Mouse (Mus musculus) common myeloid progenitor, adult 5-6 weeks (primary cell): ENCODE measurements around the gene Gm28041. TPM values are rescaled to one million over a fixed set of nuclear protein-coding genes. Genes with fewer than 3 reads are reported as not detected.
"Not testable (repeated sequence)": the region's sequence is repeated elsewhere in the genome, so short reads cannot be mapped to it uniquely, and the experiment has no call there.

Experiments
- ATAC-seq: replicated peaks from 2 replicates; pipeline ENCODE4 v1.8.0; 2016; ENCODE audit warnings: low read depth, mild to moderate bottlenecking, moderate TSS enrichment, inconsistent platforms; ENCODE audit not compliant: poor library complexity, severe bottlenecking
- total RNA-seq: library from RNA; stranded (forward); fragments of 200-1000, 187-1606 nt; gene quantifications from 2 replicates; pipeline ENCODE4 v1.2.3, GENCODE M21; 2017

The Gm28041 gene
- 4.4 TPM in 1 of 2 replicates, not detected in the other for total RNA-seq

DNA sequence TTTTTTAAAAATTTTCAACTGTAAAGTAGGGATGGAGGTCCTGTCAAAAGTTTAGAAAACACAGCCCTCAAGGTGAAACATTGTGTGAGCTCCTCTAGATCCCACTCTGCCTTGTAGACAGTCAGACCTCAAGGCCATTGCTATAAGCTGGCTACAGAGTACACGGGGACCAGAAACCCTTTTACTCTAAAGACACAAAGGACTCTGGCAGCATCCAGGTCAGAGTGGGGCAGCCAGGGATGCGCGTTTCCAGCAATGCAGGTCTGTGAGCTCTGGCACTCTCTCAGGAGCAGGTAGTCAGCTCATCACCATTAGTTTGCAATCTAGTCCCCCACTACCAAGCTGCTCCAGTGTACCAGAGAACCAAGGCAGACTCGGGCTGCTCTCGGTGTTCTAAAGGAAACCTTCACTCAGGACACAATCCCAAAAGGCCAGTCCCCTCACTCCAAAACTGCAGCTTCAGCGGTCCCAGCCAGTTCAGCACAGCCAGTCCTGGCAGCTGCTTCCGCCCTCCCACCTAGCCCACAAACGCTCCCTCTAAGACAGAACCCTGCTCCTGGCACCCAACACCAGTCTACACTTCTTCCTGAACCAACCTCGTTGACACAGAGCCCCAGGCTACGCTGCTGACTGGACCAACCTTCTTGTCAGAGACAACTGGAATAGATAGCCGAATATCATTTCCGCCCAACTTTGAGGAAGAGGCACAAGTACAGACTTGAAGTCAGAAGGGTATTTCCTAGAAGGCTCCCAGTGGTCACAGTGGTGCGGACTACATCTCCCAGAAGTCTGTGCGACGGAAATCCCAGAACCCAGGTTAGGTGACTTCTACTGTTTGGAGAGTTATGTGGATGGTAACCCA, at the start of gene Gm28041, which contains the start of gene Zfp456:
Gene Gm28041, minus strand, starts transcription at position 684 of the 862 bp plus-strand sequence.
Gene Zfp456, minus strand, starts transcription at position 761 of the 862 bp plus-strand sequence.
- ATAC-seq = peak; percentile 96

DNA sequence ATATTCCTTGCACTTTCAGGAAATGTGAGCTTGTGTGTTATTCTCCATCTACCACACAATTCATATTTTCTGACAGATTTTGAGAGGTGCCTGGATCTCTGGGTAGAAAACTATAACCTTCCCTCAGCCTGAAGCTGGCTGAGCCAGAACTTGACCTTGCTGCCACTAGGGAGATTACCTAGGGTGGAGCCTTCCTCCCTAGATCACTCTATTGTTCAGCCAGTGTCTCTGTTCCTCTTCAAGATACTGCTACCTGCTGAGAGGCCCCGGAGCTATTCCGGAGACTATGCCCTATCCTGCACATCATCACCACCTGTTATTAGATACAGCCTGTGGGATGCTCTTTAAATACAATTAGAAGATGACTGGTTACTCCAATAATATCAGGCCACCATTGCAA, 47.0 kb upstream of the Gm28041 start:
- ATAC-seq = not testable (repeated sequence)

DNA sequence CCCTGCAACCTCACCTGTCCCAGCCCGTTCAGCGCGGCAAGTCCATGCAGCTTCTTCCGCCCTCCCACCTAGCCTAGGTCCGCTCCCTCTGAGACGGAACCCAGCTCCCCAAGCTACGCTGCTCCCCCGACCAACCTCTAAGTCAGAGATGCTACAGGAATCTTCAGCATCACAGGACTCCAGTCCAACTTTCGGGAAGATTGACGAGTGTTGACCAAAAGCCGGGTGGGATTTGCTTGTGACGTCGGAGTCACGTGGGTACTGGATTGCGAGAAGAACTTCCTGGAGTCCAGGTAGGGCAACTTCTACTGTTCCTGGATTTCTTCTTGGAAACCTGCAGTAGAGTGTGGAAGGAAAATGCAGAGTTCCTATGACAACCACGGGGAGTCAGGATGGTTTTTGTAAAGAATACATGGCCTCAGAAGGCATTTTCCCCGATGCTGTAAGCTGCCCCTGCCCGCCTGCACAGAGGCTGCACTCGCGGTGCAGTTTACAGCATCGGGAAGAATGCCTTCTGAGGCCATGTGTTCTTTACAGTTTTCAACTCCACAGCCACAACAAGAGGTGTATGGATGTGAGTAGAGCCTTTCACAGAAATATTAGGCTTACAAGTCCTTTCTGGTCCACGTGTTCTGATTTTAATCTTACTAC, 45.8 kb upstream of the Gm28041 start, which contains the start of gene Zfp459:
Gene Zfp459, minus strand, starts transcription at position 212 of the 651 bp plus-strand sequence.
- ATAC-seq = peak; percentile 75

DNA sequence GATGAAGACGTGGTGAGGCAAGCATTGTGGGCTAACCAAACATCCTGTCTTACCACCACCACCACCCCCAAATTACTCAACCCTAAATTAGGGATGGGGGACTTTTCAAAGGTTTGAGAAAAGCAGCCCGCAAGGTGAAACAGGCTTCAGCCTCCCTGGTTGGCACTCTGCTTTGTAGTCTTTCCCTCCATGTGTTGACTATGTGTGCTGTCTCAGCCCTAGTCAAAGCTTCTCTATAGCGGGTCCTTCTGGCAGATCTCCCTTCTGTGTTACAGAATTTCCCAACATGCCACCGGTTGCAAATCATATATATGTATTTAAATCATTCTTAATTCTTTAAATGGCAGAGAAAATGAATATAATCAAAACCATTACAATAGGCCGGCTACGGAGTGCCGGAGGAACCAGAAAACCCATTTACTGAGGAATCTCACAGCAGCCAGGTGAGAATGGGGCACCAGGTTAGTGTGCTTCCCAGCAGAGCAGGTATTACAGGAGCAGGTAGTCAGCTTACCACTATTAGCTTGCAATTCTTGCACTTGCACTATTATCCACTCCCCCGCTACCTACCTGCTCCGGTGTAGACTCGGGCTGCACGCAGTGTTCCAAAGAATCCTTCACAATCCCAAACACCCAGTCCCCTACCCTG, 45.1 kb upstream of the Gm28041 start:
- ATAC-seq = 0 out of 2 replicates have a peak, but pooled peaks have one; percentile 2

DNA sequence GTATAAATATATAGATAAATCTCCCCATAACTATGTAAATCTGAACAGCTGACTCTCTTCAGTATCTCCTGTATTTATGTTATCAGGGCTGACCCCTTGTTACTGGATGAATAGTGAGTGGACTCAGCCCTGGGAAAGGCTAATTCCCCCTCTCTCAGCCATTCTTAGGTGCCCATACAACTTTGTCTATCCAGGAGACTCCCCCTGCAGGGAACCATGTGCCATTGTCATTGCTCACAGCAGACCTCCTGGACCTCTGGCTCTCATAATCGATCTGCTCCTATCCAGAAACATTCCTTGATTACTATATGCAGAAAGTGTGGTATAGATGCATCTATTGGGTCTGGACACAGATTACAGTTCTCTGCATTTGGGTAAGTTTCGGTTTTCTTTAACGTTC, 41.3 kb upstream of the Gm28041 start:
- 0 out of 2 replicates have a peak, but pooled peaks have one; percentile 28 for ATAC-seq

DNA sequence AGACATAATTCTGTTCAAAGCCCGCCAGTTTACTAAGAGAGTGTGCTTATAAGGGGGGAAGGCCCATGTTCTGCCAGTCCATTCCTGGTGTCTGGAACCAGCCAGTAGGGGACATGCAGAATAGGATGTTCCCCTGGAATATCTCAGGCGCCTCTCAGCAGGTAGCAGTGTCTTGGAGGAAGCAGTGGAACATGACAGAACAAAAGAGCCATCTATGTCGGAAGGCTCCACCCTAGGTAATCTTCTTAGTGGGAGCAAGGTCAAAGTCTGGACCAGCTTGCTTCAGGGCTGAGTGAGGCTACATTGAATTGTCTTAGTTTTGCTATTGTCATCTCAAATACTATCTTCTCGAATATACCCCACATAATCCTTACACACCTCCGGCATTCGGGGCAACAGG, 40.2 kb upstream of the Gm28041 start:
- ATAC-seq = no peak

DNA sequence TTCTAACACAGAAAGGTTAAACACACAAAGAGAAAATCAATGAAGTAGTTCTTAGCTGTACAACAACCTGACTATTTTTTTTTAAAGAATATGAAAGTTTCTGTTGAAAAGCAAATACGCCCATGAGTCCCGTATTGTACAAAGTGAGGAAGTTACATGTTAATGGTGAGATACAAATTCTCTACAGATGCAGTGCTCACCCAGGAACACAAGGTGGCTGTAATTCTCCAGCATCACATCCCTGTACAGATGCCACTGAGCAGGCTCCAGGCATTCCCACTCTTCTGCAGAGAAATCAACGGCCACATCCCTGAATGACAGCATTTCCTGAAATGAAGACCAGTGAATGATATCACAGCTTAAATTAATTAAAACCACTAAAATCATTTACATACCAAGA, 38.1 kb upstream of the Gm28041 start:
- 0 out of 2 replicates have a peak, but pooled peaks have one; percentile 50 for ATAC-seq

DNA sequence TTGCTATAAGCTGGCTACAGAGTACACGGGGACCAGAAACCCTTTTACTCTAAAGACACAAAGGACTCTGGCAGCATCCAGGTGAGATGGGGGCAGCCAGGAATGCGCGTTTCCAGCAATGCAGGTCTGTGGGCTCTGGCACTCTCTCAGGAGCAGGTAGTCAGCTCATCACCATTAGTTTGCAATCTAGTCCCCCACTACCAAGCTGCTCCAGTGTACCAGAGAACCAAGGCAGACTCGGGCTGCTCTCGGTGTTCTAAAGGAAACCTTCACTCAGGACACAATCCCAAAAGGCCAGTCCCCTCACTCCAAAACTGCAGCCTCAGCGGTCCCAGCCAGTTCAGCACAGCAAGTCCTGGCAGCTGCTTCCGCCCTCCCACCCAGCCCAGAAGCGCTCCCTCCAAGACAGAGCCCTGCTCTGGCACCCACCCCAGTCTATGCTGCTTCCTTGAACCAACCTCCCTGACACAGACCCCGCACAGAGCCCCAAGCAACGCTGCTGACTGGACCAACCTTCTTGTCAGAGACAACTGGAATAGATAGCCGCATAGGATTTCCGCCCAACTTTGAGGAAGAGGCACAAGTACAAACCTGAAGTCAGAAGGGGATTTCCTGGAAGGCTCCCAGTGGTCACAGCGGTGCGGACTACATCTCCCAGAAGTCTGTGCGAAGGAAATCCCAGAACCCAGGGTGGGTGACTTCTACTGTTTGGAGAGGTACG, 23.8 kb upstream of the Gm28041 start, which contains the start of gene Zfp429:
Gene Zfp429, minus strand, starts transcription at position 637 of the 721 bp plus-strand sequence.
- ATAC-seq = peak; percentile 99

DNA sequence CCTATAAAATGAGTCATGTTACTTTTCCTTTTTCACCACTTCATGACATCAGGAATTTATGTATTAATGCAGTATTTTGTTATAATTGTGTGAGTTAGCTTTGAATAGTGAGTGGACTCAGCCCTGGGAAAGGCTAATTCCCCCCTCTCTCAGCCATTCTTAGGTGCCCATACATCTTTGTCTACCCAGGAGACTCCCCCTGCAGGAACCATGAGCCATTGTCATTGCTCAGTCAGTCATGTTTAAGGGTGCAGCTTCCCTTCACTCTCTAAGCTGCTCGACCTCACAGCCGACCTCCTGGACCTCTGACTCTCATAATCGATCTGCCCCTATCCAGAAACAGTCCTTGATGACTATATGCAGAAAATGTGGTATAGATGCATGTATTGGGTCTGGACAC, 722 bp upstream of the Gm28041 start:
- ATAC-seq = peak; percentile 57

DNA sequence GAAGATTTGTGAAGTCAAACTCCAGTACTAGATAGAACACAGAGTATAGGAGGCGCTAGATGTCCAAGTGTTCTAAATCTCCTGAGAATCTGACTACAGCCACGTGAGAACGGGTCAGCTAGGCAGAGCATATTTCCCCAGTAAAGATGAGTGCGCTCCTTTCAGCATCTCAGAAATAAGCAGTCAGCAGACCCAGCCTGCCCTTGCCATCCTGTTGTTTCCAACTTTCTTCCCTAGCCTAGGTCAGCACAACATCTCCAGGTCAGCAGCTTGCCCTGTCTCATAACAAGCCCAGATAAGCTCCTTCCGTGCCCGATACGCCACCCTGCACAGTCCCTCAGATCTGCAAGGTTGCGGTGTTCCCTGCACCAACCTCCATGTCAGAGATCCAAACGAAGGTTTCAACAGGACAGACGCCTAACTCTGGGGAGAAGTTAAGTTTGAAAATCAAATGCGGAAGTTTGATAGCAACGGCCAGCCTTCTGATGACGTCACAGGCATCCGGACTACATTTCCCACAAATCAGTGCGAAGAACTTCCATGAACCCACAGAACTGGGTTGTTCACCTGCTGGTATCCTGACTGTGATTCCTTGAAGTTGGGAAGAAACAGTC, 15.3 kb downstream of the Gm28041 start, which contains the start of the genes Gm28044 and Zfp953:
Gene Gm28044, minus strand, starts transcription at position 406 of the 614 bp plus-strand sequence.
Gene Zfp953, minus strand, starts transcription at position 475 of the 614 bp plus-strand sequence.
- peak; percentile 97 for ATAC-seq

DNA sequence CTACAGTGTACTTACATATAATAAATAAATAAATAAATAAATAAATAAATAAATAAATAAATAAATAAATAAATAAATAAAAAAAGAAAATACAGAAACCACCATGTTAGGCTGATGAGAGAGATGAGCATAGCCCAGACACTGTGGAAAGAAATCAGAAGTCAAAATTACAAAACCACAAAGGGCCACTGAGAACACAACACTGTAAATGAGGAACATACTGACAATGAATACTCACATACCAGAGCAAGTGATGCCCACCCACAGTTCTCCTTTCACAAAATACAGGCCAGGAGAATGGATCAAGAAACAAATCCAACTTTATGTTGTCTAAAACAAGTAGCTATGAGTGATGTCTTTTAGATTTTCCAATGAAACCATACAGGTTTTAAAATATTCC, 23.7 kb downstream of the Gm28041 start:
- peak; percentile 58 for ATAC-seq

DNA sequence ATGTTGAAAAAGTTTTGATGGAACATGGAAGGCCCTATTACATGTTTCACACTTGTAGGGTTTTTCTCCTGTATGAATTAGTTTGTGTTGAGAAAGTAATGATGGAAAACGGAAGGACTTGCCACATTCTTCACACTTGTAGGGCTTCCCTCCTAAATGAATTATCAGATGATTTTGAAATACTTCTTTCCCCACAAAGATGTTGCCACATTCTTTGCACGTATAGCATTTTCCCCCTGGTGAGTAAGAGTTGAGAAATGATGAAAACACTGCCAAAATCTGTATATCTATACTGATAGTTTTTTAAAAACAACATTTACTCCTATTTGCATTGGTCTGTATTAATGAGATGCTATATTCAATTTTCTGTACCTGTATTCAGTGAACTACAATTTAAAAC, 32.1 kb downstream of the Gm28041 start:
- ATAC-seq = no peak

DNA sequence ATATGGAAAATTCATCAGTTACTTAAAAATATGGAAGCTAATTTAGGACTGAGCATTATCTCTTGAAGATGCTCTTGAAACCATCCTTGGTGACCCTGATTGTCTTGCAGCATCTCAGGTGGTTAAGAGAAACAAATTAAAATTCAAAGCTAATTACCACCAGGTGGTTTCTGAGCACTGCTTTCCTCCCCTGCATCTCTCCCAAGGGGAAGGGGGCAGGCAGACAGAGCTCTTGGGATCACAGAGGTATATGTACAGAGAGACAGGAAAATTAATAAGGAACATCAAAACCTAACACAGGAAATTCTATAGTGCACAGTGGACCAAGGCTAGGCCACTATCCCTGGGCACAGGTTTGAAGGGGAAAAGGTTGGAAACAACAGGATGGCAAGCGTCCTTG, 42.7 kb downstream of the Gm28041 start:
- ATAC-seq = no peak

DNA sequence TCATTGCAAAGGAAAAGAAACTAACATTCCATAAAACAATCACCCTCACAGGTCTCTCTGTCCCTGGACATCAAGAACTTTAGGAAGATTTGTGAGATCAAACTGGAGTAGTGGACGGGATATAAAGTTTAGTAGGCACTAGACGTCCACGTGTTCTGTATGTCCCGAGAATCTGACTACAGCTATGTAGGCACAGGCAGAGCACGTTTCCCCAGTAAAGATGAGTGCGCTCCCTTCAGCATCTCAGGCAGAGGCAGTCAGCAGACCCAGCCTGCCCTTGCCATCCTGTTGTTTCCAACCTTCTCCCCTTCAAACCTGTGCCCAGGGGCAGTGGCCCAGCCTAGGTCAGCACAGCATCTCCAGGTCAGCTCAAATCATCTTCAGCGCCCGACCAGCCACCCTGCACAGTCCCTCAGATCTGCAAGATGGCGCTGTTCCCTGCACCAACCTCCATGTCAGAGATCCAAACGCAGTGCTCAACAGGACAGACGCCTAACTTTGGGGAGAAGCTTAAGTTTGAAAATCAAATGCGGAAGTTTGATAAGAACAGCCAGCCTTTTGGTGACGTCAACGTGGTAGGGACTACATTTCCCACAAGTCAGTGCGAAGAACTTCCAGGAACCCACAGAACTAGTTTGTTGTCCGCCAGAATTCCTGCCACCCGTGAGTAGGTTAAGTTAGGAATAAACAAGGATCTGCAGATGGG, 43.4 kb downstream of the Gm28041 start, which contains the start of gene Zfp595:
Gene Zfp595, minus strand, starts transcription at position 552 of the 706 bp plus-strand sequence.
- peak; percentile 99 for ATAC-seq

DNA sequence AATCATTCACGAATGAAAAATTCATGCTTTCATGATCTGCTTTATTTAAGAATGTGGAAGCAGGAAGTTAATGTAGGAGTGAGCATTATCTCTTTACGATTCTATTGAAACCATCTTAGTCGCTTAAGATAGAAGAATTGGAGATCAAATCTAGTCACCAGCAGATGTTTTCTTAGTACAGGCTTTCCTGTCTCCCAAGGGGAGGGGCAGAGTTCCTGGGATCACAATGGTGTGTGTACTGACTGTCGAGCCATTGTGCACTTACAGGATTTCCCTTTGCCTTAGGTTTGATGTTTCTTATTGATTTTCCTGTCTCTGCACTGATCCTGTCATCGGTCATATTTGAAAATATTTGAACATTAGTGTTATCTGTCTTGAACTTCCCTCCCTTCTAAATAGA, 68.8 kb downstream of the Gm28041 start:
- peak; percentile 27 for ATAC-seq

DNA sequence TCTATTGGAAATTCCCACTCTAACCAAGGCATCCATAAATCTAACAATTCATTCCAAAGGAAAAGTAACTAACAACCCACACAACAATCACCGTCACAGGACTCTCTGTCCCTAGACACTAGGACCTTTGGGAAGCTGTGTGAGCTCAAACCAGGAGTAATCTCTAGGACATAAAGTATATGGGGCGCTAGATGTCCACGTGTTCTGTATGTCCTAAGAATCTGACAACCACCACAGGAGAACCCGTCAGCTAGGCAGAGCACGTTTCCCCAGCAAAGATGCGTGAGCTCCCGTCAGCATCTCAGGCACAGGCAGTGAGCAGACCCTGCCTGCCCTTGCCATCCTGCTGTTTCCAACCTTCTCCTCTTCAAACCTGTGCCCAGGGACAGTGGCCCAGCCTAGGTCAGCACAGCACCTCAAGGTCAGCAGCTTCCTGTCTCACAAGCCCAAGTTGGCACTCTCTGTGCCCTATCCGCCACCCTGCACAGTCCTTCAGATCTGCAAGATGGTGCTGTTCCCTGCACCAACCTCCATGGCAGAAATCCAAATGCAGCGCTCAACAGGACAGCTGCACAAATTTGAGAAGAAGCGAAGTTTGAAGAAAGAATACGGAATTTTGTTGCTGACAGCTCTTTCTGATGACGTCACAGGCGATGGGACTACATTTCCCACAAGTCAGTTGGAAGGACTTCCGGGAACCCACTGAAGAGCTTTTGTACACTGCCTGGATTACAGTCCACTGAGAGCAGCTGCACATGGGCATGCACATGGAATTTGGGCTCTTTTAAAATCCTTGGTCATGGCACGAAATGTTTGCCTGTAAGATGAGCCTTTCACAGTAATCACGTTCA, 69.5 kb downstream of the Gm28041 start, which contains the start of gene Zfp457:
Gene Zfp457, minus strand, starts transcription at position 664 of the 851 bp plus-strand sequence.
- peak; percentile 97 for ATAC-seq
